Mouse (Mus musculus) spleen, adult 2 months (tissue): ENCODE measurements around the gene Tnfrsf1b. TPM values are rescaled to one million over a fixed set of nuclear protein-coding genes. Genes with fewer than 3 reads are reported as not detected.

ENCODE experiments used
- DNase-seq, 2 experiments: peaks; one replicate each; pipeline versions ENCODE4 v3.0.0 to v3.0.0-alpha.2; 2012 to 2021; ENCODE audit warnings: low spot score in 2 of 2, low read depth in 1 of 2
- H3K27ac ChIP-seq: fragments of 200-500 bp; 2 replicates; pipeline ENCODE4 v1.5.1; 2012; ENCODE audit warnings: low read length, inconsistent platforms; ENCODE audit not compliant: insufficient read depth
- H3K27me3 ChIP-seq: fragments of 200-500 bp; 2 replicates; pipeline ENCODE4 v1.6.1; 2012; ENCODE audit warnings: mild to moderate bottlenecking, moderate library complexity, low read length, inconsistent platforms; ENCODE audit not compliant: control insufficient read depth, insufficient read depth
- H3K36me3 ChIP-seq: fragments of 200-500 bp; 2 replicates; pipeline ENCODE4 v1.6.1; 2012; ENCODE audit warnings: mild to moderate bottlenecking, low read length, inconsistent platforms; ENCODE audit not compliant: control insufficient read depth, insufficient read depth
- H3K4me1 ChIP-seq: fragments of 200-500 bp; 2 replicates; pipeline ENCODE4 v1.6.1; 2011; ENCODE audit warnings: inconsistent platforms; ENCODE audit not compliant: control insufficient read depth, insufficient read depth, insufficient read length
- H3K4me3 ChIP-seq: fragments of 200-500 bp; 2 replicates; pipeline ENCODE4 v1.5.1; 2011; ENCODE audit warnings: mild to moderate bottlenecking, inconsistent platforms; ENCODE audit not compliant: insufficient read depth, insufficient read length; ENCODE audit errors: extremely low read depth
- CTCF ChIP-seq: fragments of 200-500 bp; IDR thresholded peaks from 2 replicates; pipeline ENCODE4 v1.5.1; 2011; ENCODE audit warnings: mild to moderate bottlenecking, inconsistent platforms; ENCODE audit not compliant: insufficient read depth, insufficient read length, insufficient replicate concordance; ENCODE audit errors: extremely low read depth
- POLR2A ChIP-seq: fragments of 200-500 bp; IDR thresholded peaks from 2 replicates; pipeline ENCODE4 v1.6.1; 2011; ENCODE audit warnings: low read depth, low read length, inconsistent platforms
- WGBS: fragments of 180-500 bp; shearing (Covaris S2); methylation state at CpG from one replicate; pipeline ENCODE4 v1.1.7; 2018; 5-methylcytosine and 5-hydroxymethylcytosine counted together
- polyA plus RNA-seq: library from polyadenylated mRNA; depleted of rRNA; stranded (reverse); fragments of >200 nt; gene quantifications from 2 replicates; pipeline ENCODE4 v1.2.3, GENCODE M21; 2012

The Tnfrsf1b gene
- polyA plus RNA-seq, 1 experiment, result 45.9 TPM

DNA sequence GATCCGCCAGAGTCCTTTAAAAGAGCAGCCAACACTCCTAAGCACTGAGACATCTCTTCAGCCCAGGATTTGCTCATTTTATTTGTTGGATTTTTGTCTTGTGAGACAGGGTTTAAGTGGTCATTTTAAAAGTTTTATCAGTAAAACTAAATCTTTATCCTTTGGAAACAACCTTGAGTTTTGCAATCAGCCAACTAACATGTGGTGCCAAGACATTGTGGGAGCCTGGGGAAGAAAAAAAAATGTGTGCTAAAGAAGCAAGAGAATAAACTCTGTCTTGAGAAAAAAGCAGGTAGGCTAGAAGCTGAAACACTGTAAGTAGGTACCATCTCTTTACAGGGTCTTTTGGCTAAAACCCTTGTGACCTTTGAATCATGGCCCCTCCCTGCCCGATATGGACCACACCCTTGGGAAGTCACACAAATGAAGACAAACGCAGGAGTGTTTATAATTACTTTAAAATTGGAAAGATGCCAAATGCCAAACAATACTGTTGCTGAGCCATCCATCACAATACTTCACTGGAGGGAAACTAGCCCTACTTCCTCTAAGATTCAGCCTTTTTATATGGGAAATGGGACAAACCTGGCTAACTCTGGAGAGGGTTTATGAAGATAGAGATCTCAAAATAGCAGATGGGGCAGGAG lies 32.2 kb upstream of the Tnfrsf1b start:
- TF ChIP-seq CTCF (no peak), POLR2A (no peak)
- Histone ChIP-seq H3K4me1 (peaks cover 8% of the 10 kb centered on the region; the same call in 1 of the 2 replicates), H3K4me3 (no peak overlapping the region), H3K27ac (no peak overlapping the region), H3K36me3 (no peaks in the 10 kb centered on the region), H3K27me3 (no peaks in the 10 kb centered on the region)
- no peak for DNase-seq
- 72% methylated on average over 3 of the region's 3 CpGs for WGBS

DNA sequence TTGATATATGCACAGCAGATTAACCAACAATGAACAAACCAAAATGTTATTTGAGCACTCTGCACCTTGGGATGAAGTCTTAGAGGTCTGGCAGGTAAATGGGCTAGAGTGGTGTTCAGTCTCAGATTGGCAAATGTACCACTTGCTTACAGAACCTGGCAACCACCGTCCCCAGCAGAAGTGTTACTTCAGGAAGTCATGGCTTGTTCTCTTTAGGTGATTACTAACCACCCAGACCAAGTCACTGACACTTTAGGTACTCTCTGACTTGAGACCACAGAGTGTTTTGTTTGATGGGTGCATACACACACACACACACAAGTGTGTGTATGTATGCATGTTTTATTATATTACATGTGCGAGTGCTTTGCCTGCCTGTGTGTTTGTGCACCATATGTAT lies 31.6 kb upstream of the Tnfrsf1b start:
- H3K27ac ChIP-seq, result peak overlapping the region; percentile 34; the same call in 1 of the 2 replicates

DNA sequence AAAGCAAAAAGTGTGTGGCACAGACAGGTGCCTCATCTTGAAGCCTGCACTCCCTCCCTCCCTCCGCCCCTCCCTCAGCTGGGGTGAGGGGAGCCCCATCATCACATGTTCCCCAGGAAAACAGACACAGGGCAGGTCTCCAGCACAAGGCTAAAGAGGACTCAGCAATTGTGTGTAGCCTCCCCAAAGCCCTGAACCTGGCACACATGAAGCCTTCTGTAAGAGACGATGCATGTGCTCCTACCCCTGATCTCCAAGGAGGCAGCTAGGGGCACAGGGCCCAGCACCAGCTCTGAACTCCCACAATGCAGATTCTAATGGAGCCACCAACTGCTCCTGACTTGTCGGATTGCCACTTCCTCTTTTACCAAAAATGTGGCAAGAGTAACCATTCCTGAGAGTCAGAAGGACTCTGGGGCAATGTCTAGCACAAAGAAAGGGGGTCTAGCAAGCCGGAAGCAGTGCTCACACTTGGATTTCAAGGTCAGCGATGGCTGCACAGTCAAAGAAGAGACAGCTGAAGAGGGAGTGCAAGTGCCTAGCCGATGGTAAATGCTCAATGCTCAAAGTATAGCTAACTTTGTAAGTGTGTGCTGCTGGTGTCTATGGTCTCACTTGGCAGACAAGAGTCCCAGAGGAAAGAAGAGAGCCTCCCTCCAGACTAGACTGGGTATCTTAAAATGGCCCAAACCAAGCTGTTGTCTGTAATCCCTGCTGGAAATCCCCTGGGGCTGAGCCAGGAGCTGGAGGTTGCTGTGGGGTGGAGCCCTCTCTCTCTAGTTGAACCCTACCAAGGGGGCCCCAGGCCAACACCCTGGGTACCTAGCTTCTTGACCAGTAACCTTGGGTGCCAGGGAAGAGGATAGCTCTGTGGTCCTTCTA lies 29.9 kb upstream of the Tnfrsf1b start:
- WGBS, result 47% methylated on average over 6 of the region's 6 CpGs
- Histone ChIP-seq H3K27ac (peak overlapping the region; percentile 66), H3K36me3 (no peaks in the 10 kb centered on the region), H3K27me3 (no peaks in the 10 kb centered on the region), H3K4me1 (peaks cover 8% of the 10 kb centered on the region; the same call in 1 of the 2 replicates), H3K4me3 (no peak overlapping the region)
- no peak for TF ChIP-seq CTCF
- TF ChIP-seq POLR2A, result no peak
- DNase-seq, result no peak

More for the DNA sequence above, 31.6 kb upstream of the Tnfrsf1b start:
- DNase-seq, result no peak
- Histone ChIP-seq H3K4me3 (no peak overlapping the region), H3K27me3 (no peaks in the 10 kb centered on the region), H3K36me3 (no peaks in the 10 kb centered on the region), H3K4me1 (peaks cover 8% of the 10 kb centered on the region; the same call in 1 of the 2 replicates)
- TF ChIP-seq CTCF (no peak), POLR2A (no peak)
- 62% methylated on average over 2 of the region's 2 CpGs for WGBS

- no peaks in the 10 kb centered on the region for H3K27me3 ChIP-seq
- no peak overlapping the region for H3K4me3 ChIP-seq
- no peak overlapping the region for H3K27ac ChIP-seq
- no peak for DNase-seq
- WGBS, result 79% methylated on average over 5 of the region's 5 CpGs
- H3K4me1 ChIP-seq, result peaks cover 8% of the 10 kb centered on the region; the same call in 1 of the 2 replicates
- no peaks in the 10 kb centered on the region for H3K36me3 ChIP-seq
- TF ChIP-seq CTCF (no peak), POLR2A (no peak)
These were observed 28.2 kb upstream of the Tnfrsf1b start for GRCm38 (mm10) chr4:145274887-145275286.

DNA sequence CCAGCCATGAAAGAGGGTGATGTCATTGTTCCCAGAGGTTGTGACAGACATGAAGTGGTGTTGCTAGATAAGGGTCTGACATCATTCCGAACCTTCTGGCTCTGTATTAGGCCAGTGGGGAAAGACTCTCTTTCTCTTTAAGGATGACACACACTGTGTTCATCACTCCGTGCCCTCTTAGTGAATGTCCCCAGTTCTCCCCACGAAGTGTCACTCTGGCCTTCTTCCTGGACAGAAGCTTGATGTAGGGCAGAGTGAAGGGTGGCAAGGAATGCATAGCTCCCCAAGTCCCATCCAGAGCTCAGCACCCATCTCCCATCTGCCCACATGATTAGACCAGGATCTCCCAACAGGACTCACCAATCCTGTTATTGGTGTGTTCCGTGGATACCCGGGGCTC lies 27.3 kb upstream of the Tnfrsf1b start:
- Histone ChIP-seq H3K36me3 (no peaks in the 10 kb centered on the region), H3K4me3 (no peak overlapping the region), H3K4me1 (peaks cover 8% of the 10 kb centered on the region; the same call in 1 of the 2 replicates), H3K27me3 (no peaks in the 10 kb centered on the region), H3K27ac (no peak overlapping the region)
- WGBS, result 92% methylated on average over 5 of the region's 5 CpGs
- TF ChIP-seq CTCF (no peak), POLR2A (no peak)
- no peak for DNase-seq

- no peak overlapping the region for H3K27ac ChIP-seq
- no peak for TF ChIP-seq CTCF
- TF ChIP-seq POLR2A, result no peak
- H3K36me3 ChIP-seq, result no peaks in the 10 kb centered on the region
- peaks cover 13% of the 10 kb centered on the region; the same call in 1 of the 2 replicates for H3K4me1 ChIP-seq
- no peaks in the 10 kb centered on the region for H3K27me3 ChIP-seq
- DNase-seq, result no peak
- no peak overlapping the region for H3K4me3 ChIP-seq
- WGBS, result 83% methylated on average over 1 of the region's 1 CpGs
These were observed 26.1 kb upstream of the Tnfrsf1b start for GRCm38 (mm10) chr4:145272763-145273162.

- 89% methylated on average over 4 of the region's 4 CpGs for WGBS
- H3K4me1 ChIP-seq, result peaks cover 9% of the 10 kb centered on the region; the same call in 1 of the 2 replicates
- H3K27me3 ChIP-seq, result no peaks in the 10 kb centered on the region
- no peak for DNase-seq
- H3K36me3 ChIP-seq, result no peaks in the 10 kb centered on the region
- no peak overlapping the region for H3K27ac ChIP-seq
- no peak for TF ChIP-seq POLR2A
- TF ChIP-seq CTCF, result no peak
- H3K4me3 ChIP-seq, result no peak overlapping the region
These were observed 25.0 kb upstream of the Tnfrsf1b start for GRCm38 (mm10) chr4:145271634-145272033.
